Mouse (Mus musculus) intestine, embryonic 16.5 days (tissue): Measurements from ENCODE around the gene Fkbp8. TPM values are rescaled to one million over a fixed set of nuclear protein-coding genes. Genes with fewer than 3 reads are reported as not detected.

Source experiments
- ATAC-seq: fragments of 200-750 bp; cut with Nextera tagmentation; 2 replicates; pipeline ENCODE4 v1.8.0; 2017; ENCODE audit warnings: moderate TSS enrichment, moderate library complexity
- H3K27ac ChIP-seq: fragments of 300-500 bp; sonication (generic); 2 replicates; pipeline ENCODE4 v1.5.1; 2014; ENCODE audit warnings: mild to moderate bottlenecking, low read length
- H3K27me3 ChIP-seq: fragments of 300-500 bp; sonication (generic); replicated peaks from 2 replicates; pipeline ENCODE4 v1.6.1; 2014; ENCODE audit warnings: low read length, control low read depth, mixed read lengths; ENCODE audit not compliant: control insufficient read depth, insufficient read depth
- H3K36me3 ChIP-seq: fragments of 300-500 bp; sonication (generic); 2 replicates; pipeline ENCODE4 v1.6.1; 2014; ENCODE audit warnings: low read length, control low read depth; ENCODE audit not compliant: control insufficient read depth, insufficient read depth
- H3K4me1 ChIP-seq: fragments of 300-500 bp; sonication (generic); 2 replicates; pipeline ENCODE4 v1.6.1; 2014; ENCODE audit warnings: low read length, control low read depth, mixed read lengths; ENCODE audit not compliant: control insufficient read depth, insufficient read depth
- H3K4me2 ChIP-seq: fragments of 300-500 bp; sonication (generic); 2 replicates; pipeline ENCODE4 v1.6.1; 2014; ENCODE audit warnings: low read depth, low read length, control low read depth
- H3K4me3 ChIP-seq: fragments of 300-500 bp; sonication (generic); 2 replicates; pipeline ENCODE4 v1.5.1; 2014; ENCODE audit warnings: mild to moderate bottlenecking, low read length
- H3K9ac ChIP-seq: fragments of 300-500 bp; sonication (generic); 2 replicates; pipeline ENCODE4 v1.6.1; 2014; ENCODE audit warnings: low read depth, low read length
- H3K9me3 ChIP-seq: fragments of 300-500 bp; sonication (generic); 2 replicates; pipeline ENCODE4 v1.6.1; 2016; ENCODE audit warnings: low read length, control low read depth; ENCODE audit not compliant: control insufficient read depth
- WGBS: fragments of 180-500 bp; shearing (Covaris S2); extraction: QIAGEN DNeasy Blood & Tissue Kit; methylation state at CpG from one replicate; pipeline ENCODE4 v1.1.7; 2014; 5-methylcytosine and 5-hydroxymethylcytosine counted together
- polyA plus RNA-seq: library from polyadenylated mRNA; unstranded; fragments of >200 nt; fragmentation: Nextera tagmentation; extraction: Ambion mirVana; gene quantifications from 2 replicates; pipeline ENCODE4 v1.2.1, GENCODE M21; 2015

Gene Fkbp8
- polyA plus RNA-seq, 1 experiment from 2014 or later, result 328 TPM

DNA sequence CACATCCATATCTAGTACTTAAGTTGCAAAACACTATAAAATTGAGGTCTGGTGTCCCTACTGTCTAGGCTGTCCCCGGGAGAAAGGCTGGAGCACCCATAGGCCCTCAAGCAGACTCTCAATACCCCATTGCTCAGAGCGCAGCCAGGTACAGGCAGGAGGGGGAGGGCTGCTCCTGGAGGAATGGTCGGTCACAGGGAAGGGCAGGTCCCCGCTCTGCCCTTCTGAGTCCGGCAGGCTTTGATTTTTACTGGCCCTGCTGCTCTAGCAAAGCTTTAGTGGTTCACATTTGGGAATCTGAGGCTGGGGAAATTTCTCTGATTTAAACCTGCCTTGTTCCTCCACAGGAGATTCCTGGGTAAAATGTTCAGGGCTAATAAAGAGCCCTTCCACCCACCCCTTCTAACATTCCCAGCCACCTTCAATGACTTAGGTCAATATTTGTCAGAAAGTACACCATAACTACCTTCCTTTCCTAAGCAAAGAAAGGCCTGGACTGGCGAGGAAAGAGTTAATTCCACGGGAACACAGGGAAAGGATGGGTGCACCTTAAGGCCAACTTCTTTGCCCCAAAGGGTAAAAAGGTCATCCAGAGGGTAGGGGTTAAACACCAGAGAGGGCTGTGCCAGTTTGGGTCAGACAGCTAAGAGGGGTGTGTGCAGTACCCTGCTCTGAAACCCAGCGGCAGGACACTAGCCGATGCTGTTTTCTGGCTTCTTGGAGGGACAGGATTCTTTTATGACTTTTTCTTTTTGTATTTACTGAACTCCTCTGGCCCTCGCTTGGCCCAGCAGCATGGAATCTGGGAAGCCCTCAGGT lies 37.3 kb upstream of the Fkbp8 start:
- peaks cover 97% of the 10 kb centered on the region for H3K27me3 ChIP-seq
- peaks cover 44% of the 10 kb centered on the region for H3K4me1 ChIP-seq
- no peak overlapping the region for H3K27ac ChIP-seq
- WGBS, result 20% methylated on average over 10 of the region's 10 CpGs
- ATAC-seq, result no peak
- H3K9ac ChIP-seq, result no peak overlapping the region
- no peaks in the 10 kb centered on the region for H3K9me3 ChIP-seq
- no peaks in the 10 kb centered on the region for H3K36me3 ChIP-seq
- H3K4me2 ChIP-seq, result no peak overlapping the region
- H3K4me3 ChIP-seq, result no peak overlapping the region

DNA sequence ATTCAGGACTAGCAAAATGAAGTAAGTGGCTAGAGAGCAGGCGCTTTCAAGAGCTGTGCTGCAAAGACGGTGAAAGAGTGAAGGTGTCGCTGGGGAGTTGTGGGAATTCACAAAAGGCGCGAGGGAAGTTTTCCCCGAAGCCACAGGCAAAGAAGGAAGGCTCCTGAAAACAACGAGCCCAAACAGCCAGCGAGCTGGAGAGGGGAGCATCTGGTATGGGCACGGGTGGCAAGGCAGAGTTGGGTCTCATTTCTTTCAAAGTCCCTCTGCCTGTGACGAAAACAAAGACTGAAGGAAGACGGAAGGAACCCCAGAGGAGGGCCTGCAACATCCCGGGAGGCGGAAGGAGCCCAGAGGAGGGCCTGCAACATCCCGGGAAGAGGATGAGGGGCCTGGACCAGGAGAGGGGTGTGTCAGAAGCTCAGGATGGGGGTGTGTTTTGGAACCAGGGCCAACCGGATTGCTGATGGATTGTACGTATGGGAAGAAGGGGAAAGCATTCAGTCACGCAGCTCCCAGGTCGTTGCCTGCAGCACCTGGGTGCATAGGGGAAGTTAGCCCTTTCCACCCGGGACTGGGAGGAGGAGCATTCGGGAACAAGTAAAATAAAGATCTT lies 36.5 kb upstream of the Fkbp8 start:
- no peak overlapping the region for H3K9ac ChIP-seq
- H3K36me3 ChIP-seq, result no peaks in the 10 kb centered on the region
- H3K4me1 ChIP-seq, result peaks cover 44% of the 10 kb centered on the region
- no peak for ATAC-seq
- no peaks in the 10 kb centered on the region for H3K9me3 ChIP-seq
- H3K27me3 ChIP-seq, result peaks cover 98% of the 10 kb centered on the region
- no peak overlapping the region for H3K27ac ChIP-seq
- H3K4me3 ChIP-seq, result no peak overlapping the region
- H3K4me2 ChIP-seq, result no peak overlapping the region
- 6% methylated on average over 20 of the region's 20 CpGs for WGBS

- H3K36me3 ChIP-seq, result no peaks in the 10 kb centered on the region
- peaks cover 39% of the 10 kb centered on the region for H3K4me1 ChIP-seq
- no peak within 1 kb of the TSS for H3K27ac ChIP-seq
- no peaks in the 10 kb centered on the region for H3K9me3 ChIP-seq
- WGBS, result under 1% methylated on average over 48 of the region's 93 CpGs
- peak within 1 kb of the TSS; percentile 47 for H3K4me3 ChIP-seq
- H3K9ac ChIP-seq, result no peak within 1 kb of the TSS
- peak within 1 kb of the TSS; percentile 79 for H3K4me2 ChIP-seq
- ATAC-seq, result no peak
- peaks cover 98% of the 10 kb centered on the region for H3K27me3 ChIP-seq
Measured at GRCm38 (mm10) chr8:70492664-70493640, 34.6 kb upstream of the Fkbp8 start, which contains the start of gene Crlf1. Crlf1 (plus strand) TSS chr8:70493158.

GRCm38 (mm10) chr8:70493692-70494415 lies 33.7 kb upstream of the Fkbp8 start:
- WGBS, result 1% methylated on average over 47 of the region's 47 CpGs
- Histone ChIP-seq H3K9ac (no peak overlapping the region), H3K27ac (no peak overlapping the region), H3K36me3 (no peaks in the 10 kb centered on the region), H3K4me3 (no peak overlapping the region), H3K4me2 (no peak overlapping the region), H3K4me1 (peaks cover 30% of the 10 kb centered on the region), H3K9me3 (no peaks in the 10 kb centered on the region), H3K27me3 (peaks cover 98% of the 10 kb centered on the region)
- ATAC-seq, result no peak

GRCm38 (mm10) chr8:70494416-70494945 lies 33.0 kb upstream of the Fkbp8 start:
- H3K4me3 ChIP-seq, result 0 out of 2 replicates have a peak overlapping the region, but pooled peaks have one; percentile 6

GRCm38 (mm10) chr8:70495001-70495770 lies 32.3 kb upstream of the Fkbp8 start:
- H3K27ac ChIP-seq, result no peak overlapping the region
- H3K4me2 ChIP-seq, result no peak overlapping the region
- 7% methylated on average over 21 of the region's 21 CpGs for WGBS
- no peak for ATAC-seq
- H3K4me3 ChIP-seq, result no peak overlapping the region
- H3K27me3 ChIP-seq, result peaks cover 94% of the 10 kb centered on the region
- H3K9ac ChIP-seq, result no peak overlapping the region
- H3K9me3 ChIP-seq, result no peaks in the 10 kb centered on the region
- no peaks in the 10 kb centered on the region for H3K36me3 ChIP-seq
- peaks cover 20% of the 10 kb centered on the region for H3K4me1 ChIP-seq

More at GRCm38 (mm10) chr8:70494416-70494945, 33.0 kb upstream of the Fkbp8 start:
- H3K9me3 ChIP-seq, result no peaks in the 10 kb centered on the region
- peaks cover 25% of the 10 kb centered on the region for H3K4me1 ChIP-seq
- H3K27ac ChIP-seq, result no peak overlapping the region
- H3K4me2 ChIP-seq, result no peak overlapping the region
- no peak for ATAC-seq
- 3% methylated on average over 28 of the region's 28 CpGs for WGBS
- H3K9ac ChIP-seq, result no peak overlapping the region
- H3K27me3 ChIP-seq, result peaks cover 97% of the 10 kb centered on the region
- no peaks in the 10 kb centered on the region for H3K36me3 ChIP-seq

DNA sequence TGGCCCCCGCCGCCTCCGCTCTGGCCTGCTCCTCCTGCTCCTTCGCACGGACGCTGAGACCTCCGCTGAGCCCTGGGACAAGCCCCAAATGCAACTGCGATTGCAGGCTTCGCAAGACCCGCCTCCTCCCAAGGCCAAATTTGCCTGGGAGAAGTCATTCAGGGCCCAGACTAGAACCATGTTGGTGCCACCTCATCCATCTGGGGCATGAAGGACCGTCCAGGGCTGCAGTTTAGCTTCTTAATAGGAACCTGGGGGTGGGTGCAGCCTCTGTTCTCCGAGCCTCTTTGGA lies 31.8 kb upstream of the Fkbp8 start:
- Histone ChIP-seq H3K4me1 (peaks cover 25% of the 10 kb centered on the region), H3K36me3 (no peaks in the 10 kb centered on the region), H3K4me3 (no peak overlapping the region), H3K27ac (no peak overlapping the region), H3K9ac (no peak overlapping the region), H3K4me2 (no peak overlapping the region), H3K27me3 (peaks cover 93% of the 10 kb centered on the region), H3K9me3 (no peaks in the 10 kb centered on the region)
- no peak for ATAC-seq
- 11% methylated on average over 12 of the region's 12 CpGs for WGBS
